Mouse (Mus musculus) gastrocnemius, postnatal 10 days (tissue): Measurements from ENCODE around the gene Ttc39d. TPM values are rescaled to one million over a fixed set of nuclear protein-coding genes. Genes with fewer than 3 reads are reported as not detected.
A peak's percentile ranks its signal among the peaks of the same experiment; 100 is the strongest.
"Not testable (repeated sequence)": the region's sequence is repeated elsewhere in the genome, so short reads cannot be mapped to it uniquely, and the experiment has no call there.

Experiments used
- DNase-seq: peaks from one replicate; pipeline ENCODE4 v3.0.0; 2021; ENCODE audit warnings: mixed read lengths
- long read RNA-seq, 2 experiments: library from polyadenylated mRNA; stranded (forward); transcript quantifications; one replicate each; pipeline ENCODE4 v2.0.0; 2021
- total RNA-seq, 2 experiments: library from RNA; stranded (reverse); gene quantifications; 2 replicates each; pipeline ENCODE4 v1.2.3; 2021

Ttc39d gene
- total RNA-seq: not detected
- long read RNA-seq, experiment 1: 0 reads
- long read RNA-seq, experiment 2: 0 reads

DNA sequence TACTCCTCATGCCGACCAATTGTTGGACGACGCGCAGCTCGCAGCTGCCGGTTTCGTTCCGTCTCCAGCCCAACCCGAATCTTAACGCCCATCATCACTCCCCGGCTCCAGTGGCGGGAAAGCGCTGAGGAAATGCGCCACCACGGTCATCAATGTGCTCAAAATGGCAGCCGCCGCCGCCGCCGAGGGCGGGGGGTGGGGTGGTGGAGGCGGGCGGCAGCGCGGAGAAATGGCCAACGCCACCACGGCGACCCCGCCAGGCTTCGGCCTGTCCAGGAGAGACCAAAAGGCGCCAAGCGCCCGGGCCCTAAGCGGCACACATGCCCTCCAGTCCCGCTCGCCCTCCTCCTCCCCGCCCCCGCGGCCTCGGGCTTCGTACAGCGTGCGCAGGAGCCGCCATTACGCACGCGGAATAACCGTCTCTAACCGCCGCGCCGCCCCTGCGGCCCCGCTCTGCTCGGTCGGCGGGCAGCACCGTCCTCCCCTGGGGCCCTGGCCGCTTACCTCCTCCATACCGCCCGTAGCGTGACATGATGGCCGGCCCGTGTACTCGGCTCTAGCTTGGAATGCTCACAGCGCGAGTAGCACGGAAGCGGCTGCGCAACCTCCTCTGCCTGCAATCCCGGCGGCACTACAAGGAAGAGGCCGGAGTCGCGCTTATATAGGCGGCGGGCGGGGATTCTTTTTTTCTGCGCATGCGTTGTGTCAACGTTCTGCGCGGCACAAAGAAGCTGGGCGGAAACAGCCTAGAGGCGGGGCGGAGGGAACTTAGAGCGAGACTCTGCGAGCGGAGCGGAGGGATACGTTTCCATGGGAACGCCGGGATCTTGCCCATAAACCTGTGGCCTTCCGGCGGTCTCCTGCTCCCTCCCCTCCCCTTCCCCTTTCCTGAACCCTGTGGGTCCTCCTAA is at the start of gene Ttc39d, which contains the start of gene Srsf7:
Ttc39d (plus strand) TSS at position 790 of the 911 bp plus-strand sequence.
Srsf7 (minus strand) TSS at position 637 of the 911 bp plus-strand sequence.
- DNase-seq: peak; percentile 98

DNA sequence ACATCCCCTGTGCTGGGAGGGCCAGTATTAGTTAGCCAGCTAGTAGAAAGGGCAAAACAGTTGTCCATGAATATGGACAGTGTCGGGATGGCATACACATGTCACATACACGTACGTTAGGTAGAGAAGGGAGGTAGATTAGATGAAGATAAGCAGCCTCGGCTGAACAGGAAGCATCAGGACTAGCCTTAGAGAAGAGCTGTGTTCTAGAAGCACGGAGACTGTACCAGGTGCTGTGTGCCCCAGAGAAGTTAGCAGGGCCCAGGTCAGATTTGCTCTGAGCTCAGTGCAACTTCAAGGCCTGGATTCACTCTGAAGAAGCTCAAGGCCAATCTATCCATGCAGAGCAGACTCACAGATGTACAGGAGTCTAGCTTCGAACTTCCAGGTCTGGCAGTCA is 49.8 kb upstream of the Ttc39d start:
- no peak for DNase-seq

DNA sequence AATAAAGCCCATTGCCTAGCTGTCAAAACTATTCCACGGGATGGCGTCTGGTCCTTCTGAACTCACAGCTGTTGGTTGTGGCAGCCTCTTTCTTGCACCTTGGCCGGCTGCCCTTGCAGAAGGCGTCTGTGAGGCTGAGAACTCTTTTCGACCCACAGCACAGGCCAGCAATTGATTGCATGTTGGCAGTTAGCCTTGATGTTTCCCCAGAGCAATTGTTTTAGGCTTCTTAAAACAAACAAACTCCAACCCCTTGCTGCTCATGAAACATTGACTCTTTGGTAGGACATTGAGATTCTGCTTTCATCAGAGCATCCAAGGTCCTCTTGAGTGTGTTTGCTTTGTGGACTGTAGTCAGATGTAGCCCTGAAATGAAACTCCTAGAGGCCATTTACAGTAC is 46.8 kb upstream of the Ttc39d start:
- peak; percentile 75 for DNase-seq

DNA sequence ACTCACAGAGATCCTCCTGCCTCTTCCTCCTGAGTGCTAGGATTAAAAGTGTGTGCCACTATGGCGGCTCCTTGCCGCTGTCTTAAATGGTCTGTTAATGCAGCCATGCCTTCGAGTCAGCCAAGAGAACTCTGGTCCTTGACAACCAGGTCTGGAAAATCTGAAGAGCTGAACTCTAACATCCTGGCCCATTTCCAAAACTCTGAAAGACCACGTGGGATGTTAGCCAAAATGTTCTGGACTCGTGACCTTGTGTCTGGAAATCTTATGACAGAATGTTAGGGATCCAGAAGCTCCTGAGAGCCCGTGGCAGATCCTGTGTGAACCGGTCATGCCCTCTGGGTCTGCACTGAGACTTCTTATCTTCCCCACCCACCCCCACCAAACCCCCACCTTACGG is 43.3 kb upstream of the Ttc39d start:
- DNase-seq: no peak

DNA sequence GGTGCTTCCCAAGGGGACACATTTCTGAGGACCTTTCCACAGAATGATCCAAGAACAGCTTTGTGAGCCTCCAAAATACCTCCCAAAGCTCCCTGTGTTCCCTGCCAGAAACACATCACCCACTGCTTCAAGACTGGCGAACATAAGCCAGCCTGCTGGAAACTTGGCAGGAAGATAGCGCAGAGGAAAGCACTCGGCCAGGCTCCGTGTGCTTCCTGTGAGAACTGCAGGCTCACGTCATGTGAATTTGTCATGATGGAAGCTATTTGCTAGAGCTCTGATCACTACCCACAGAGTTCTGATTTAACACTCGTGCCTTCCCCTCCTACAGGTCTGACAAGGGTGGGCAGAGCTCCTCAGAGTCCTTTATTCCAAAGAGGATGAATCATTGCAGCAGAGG is 41.5 kb upstream of the Ttc39d start:
- no peak for DNase-seq

DNA sequence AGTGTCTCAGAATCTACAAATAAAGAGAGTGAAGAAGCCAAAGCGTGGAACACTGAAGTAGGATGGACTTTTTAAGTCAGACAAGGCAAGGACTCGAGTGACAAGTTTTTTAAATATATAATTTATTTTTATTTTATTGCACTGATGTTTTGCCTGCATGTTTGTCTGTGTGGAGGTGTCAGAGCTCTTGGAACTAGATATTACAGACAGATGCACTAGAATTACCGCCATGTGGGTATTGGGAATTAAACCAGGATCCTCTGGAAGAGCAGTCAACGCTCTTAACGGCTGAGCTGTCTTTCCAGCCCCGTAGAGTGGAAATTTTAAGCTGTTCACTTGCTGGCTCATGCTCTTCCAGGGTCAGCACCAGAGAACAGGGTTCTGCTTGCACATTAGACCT is 40.9 kb upstream of the Ttc39d start:
- DNase-seq: no peak

DNA sequence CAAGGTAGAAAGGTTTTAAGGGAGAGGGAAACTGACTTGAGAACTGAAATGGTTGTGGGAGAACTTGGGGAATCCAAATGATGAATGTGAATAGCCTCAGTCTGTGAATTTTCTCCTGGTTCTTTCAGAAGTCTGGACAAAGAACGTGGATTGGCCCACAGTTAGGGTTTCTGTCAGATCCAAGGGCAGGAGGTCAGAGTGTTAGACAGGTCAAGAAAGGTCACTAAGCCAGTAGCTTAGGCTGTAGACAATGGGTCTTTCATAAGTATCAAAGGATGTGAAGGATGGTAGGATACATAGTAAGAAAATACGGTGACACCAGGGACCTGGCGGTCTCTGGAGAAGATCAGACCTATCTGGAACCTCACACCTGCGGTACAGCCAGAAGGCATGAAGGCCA is 39.8 kb upstream of the Ttc39d start:
- DNase-seq: no peak

DNA sequence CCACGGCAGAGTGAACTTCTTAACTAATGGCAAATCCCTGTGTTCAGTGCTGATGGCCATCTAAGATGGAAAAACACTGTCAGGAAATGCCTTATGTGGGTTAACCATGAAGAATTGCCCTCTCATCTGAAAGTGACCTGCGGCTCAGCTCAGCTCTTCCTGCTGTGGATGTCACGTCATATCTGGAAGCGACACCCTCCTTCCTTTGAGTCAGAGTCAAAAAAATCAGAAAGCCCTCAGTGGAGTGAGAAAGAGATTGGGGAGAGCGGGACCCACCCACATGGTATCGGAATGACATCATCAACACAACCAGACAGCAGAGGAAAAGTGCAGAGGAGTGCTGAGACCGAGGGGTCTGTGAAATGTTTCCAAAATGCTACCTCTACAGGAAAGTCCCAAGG is 39.4 kb upstream of the Ttc39d start:
- no peak for DNase-seq

DNA sequence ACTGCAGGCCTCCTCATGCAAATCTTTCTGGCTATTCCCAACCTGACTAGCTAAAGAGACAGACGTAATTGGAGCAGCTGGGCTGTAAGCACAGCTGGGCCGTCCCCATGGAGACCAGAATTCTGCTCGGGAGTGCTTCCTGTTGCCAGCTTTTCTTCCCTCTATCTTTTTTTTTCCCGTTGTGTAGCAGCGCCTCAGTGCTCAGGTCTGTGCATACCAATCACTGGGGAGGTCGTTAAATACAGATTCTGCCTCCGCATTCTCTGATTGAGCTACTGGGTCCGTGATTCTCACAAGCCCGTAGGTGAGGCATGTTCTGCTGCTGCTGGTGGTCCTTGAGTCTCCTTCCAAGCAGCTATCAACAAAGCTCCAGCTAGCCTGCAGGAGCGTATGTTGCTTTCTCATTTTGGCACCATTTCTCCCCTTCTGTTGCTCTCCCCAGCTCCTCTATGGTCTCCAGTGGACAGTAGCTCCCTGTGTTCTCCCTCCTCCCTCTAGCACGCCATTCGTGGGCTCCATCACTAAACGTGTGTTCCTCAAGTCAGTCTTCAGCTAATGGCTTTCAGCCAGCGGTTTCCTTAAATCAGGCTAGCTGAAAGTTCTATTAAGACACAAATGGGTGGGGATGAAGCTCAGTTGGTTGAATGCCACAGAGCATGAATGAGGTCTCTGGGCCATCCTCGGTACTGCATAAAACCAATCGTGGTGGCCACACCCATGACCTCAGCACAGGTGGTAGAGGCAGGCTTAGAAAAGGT is 38.7 kb upstream of the Ttc39d start:
- DNase-seq: peak; percentile 40

DNA sequence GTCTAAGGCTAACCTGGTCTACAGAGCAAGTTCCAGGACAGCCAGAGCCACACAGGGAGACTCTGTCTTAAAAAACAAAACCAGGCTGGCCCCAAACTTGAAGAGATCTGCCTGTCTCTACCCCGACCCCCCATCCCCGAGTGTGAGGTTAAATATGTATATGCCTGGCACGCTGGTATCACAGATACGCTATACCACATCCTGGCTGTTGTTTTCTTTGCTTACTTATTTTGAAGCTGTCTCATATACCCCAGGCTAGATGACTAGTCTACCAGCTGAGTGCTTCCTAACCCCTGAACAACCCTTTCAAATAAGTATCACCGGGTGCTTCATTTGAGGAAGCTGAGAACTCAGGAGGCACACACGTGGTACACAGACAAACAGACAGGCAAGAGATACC is 37.5 kb upstream of the Ttc39d start:
- no peak for DNase-seq

DNA sequence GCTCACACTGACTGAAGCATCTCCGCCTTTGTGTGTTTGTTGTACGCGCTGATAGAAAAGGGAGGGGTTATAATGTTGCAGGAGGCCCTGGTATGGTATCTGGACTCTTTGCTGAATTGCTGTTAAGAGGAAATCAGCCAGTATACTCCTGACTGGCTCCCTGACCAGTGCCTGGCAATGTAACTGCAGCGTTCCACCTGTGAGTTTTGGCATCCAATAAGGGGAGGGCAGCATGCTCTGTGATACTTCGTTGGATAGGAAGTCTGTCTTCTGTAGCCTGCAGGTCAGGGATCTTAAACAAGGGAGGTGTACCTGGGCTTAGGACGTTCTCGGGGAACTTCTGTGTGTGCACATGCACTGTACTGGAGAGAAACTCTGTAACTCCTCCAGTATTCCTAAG is 36.3 kb upstream of the Ttc39d start:
- DNase-seq: no peak

DNA sequence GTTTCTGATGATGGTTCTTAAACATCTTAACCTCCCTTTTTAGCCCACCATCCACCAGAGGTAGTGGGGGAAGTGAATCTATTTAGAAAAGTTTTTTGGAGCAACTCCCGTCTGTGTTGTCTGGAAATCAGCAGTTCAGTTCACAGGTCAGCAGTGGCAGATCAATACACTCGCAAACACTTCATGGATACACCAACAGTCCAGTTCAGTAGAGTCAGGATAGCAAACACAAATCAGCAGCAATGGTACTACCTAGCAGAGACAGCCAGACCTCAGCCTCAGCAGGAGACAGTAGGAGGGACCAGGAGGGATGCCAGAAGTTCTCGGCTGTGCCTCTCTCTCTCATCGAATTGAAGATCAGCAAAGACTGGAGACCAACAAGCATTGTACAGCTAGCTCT is 35.3 kb upstream of the Ttc39d start:
- DNase-seq: no peak

DNA sequence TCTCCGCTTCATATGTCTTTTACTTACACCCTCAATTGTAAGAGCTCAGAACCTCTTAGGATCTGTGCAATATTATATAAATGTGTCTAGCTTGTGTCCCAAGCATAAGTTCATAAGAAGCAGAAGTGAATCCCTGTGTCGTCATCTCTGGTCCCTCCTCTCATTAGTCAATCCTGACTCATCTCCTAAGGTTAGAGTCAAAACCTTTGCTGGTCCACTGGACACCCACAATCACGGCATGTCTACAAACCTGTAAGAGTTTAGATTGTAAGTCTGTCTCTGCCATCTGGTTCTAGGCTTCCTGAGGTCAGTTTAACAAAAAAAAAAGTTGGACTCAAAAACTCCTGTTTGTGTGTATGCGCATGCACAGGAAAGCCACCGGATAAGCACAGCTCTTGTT is 34.5 kb upstream of the Ttc39d start:
- DNase-seq: no peak

DNA sequence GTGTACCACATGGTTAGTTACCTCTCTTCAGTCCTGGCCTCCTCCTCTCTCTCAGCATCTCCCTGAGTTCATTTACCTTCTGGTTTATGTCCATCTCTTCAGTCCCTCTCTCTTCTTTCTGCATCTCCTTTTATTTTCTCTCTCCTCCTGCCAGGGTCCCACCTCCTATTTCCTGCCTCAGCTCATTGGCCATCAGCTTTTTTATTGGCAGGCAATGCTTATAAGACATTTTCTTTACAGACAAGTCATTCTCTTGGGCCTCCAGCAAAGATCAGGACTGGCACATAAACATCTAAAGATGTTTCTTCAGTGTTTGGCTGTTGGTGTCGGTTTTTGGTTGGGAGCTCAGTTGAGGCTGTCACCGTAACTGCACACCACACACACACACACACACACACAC is 33.6 kb upstream of the Ttc39d start:
- no peak for DNase-seq

DNA sequence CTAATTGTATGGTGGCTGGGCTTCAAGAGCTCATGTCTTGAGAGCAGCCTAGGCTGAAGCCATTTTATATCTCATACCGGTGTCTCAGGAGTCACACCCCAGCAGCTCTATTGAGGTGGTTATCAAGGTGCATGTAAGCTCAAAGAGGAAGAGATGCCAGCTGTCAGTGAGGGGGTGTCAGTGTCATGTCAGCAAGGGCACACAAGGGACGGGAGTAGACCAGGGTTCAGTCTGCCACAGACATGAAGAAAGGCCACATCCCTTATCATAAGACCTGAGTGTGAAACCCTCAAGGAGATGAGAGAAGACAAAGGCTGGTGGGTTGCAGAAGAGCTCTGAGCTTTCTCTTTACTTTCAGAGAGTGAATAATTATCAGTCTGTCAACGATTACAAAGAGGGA is 33.1 kb upstream of the Ttc39d start:
- no peak for DNase-seq

DNA sequence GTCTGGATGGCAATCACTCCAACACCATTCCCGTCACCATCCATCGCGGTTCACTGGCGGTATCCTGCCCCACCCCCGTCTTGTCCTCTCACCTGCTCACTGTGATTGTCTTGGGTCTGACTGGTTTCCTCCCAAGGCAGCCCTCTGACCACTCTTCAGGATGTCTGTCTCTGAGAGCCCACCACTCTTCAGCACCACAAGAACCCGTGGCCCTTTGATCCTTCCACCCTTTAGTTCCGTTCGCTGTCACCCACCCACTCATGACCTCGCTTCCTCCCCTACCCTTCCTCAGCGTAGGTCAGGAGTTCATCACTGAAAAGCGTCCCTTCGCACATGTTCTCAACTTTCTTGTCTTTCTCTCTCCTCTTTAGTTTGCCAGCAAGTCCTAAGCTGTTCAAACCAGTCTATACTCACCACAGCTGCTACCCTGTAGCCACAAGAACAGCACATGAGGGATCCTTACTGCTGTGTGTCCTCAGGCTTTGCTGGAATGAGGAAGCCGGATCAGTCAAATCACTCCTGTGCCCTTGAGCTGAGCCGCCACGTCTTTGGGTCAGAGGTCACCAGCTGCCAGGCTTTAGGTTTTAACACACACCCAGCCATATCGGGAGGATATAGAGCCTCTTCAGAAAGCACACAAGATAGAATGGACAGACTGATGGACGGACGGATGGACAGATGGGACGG is 32.4 kb upstream of the Ttc39d start:
- no peak for DNase-seq

DNA sequence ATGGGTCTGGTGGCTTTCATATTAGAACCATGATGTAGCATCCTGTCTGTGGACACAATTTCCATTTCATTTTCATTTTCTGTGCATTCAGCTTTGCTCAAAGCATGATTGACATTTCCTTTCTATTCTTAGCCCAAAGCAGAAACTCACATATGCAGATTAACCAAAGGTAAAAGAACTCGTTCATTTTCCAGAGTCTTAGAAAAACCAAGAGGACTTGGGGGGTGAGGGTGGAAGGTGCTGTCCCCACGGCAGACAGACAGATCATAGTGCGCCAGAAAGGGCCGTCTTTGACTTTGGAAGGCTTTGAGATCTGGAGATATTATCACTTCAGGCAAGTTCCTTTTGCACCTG is 31.9 kb upstream of the Ttc39d start:
- DNase-seq: no peak

DNA sequence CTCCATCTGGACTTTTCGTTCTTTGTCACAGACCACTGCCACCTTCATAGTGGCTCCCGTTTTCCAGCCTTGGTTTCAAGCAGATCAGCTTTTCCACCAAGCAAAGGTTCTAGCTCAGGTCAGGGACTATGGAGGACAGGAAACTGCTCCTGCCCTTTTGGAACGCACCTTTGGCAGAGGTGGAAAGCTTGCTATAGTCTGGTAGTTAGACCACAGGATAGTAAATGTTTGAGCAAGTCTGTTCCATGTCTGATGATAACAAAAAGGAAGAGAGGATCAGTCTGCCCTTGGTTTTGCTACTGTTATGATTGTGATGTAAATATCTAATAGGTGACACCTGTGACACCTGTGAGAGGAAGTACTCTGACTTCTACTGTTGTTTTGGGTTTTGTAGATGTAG is 31.3 kb upstream of the Ttc39d start:
- DNase-seq: no peak

DNA sequence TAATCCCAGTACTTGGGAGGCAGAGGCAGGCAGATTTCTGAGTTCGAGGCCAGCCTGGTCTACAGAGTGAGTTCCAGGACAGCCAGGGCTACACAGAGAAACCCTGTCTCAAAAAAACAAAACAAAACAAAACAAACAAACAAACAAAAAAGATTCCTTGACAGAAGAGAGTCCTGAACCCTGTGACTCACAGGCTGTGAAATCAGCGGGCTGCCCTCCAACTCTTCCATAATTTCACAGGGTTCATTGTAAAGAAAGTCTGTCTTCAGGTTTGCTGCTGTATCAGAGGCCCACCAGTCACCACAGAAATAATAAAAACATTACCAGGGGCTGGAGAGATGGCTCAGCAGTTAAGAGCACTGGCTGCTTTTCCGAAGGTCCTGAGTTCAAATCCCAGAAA is 28.4 kb upstream of the Ttc39d start:
- not testable (repeated sequence) for DNase-seq

DNA sequence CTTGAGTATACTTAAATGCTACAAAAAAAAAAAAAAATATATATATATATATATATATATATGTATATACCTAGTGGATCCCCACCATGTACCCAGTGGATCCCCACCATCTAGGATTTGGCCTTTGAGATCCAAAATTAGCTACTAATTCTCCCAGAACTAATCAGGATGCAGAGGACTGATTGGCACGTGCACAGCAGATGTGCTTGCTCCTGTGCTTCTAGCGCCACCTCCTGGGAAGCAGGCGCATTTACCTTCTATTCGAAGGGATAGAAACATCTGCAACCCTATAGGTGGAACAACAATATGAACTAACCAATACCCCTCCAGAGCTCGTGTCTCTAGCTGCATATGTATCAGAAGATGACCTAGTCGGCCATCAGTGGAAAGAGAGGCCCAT is 27.3 kb upstream of the Ttc39d start:
- DNase-seq: peak; percentile 73

DNA sequence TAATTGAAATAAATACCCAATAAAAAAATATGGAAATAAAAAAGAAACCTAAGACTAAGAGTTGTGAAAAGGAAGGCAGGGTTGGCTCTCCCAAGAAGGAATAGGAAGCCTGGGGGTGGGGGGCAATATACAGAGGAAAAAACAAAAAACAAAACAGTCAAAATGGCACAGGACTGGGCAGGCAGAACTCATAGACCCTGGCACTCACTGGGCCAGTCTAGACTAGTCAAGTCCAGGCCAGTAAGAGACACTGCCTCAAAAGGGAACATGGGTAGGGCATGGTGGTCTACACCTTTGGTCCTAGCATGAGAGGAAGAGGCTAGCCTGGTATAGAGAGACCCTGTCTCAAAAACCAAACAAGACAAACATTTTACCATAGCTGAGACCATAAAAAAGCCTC is 26.8 kb upstream of the Ttc39d start:
- DNase-seq: no peak

DNA sequence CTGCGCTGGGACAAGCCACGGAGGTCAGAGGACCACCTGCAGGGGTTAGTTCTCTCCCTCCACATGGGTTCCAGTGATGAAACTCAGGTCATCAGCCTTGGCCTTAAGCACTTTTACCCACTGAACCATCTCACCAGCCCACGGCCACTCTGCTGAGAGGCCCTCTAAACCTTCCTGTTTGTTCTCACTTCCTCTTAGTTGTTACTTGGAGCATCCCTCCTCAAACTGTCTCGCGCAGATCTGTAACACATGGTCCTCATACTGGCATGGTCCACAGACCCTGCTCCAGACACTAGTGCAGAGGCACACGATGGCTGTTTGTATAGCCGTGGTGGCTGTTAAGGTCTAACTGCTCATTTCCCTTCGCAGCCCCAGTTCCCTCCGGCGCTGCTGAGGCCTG is 23.6 kb upstream of the Ttc39d start:
- DNase-seq: no peak

DNA sequence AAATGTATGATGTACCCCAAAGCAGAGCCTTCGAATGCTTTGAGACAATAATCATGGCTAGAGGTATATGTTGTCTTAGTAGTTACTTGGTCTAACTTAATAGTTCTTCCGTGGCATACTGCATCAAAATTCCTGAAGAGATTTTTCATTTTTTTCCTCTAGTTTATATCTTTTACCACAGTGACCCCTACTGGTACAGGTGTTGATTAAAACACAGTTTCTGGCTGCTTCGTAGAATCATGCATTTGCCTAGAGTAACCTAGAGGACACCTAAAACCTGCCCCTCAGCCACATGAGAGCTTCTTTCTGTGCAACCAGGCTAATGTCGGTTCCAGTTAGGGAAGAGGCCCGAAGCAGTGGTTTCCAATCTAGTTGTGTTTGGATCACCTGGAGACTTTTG is 14.2 kb upstream of the Ttc39d start:
- no peak for DNase-seq
